Mouse (Mus musculus) 3134 (cell line): ENCODE results near the gene Dcaf10.
"Not testable (repeated sequence)": the region's sequence is repeated elsewhere in the genome, so short reads cannot be mapped to it uniquely, and the experiment has no call there.

Experiments used
- DNase-seq: peaks from one replicate; pipeline ENCODE4 v3.0.0-alpha.2; 2011; ENCODE audit warnings: low spot score; ENCODE audit not compliant: insufficient read length; ENCODE audit errors: extremely low read depth

Dcaf10 gene

DNA sequence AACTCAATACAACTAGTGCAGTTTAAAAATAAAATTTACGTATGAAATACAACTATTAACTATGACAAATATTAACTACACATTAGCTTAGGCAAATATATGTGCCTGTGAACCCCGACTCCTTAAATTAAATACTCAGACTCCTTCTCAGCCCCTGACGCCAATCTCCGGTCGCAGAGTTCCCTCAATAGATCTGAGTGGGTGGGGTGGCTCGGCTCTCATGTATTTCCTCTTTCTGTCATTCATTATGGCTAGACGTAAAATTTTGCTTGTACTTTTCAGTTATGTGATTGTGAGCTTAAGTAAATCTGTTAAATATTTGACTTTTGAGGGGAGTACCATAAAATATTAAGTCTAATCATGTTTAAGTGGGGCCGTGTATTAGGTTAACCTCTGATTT lies 51.1 kb downstream of the Dcaf10 start:
- no peak for DNase-seq

DNA sequence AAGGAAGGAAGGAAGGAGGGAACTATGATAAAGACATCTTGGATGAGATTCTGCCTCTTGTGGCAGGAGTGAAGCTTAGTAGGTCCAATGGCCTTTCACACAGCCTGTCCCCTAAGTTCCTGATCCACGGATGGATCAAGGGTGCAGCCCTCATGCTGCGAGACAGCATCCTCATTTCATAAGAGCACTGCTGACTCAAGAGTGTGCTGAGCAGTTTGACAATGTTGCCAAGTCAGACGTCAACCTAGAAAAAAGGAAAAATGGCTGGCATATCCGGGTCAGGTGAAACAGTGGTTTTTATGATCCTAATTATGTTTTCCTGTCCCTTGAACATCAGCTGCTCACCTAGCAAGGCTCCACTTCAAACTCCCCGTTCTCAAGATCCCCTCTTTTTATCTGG lies 51.8 kb downstream of the Dcaf10 start:
- DNase-seq = no peak

DNA sequence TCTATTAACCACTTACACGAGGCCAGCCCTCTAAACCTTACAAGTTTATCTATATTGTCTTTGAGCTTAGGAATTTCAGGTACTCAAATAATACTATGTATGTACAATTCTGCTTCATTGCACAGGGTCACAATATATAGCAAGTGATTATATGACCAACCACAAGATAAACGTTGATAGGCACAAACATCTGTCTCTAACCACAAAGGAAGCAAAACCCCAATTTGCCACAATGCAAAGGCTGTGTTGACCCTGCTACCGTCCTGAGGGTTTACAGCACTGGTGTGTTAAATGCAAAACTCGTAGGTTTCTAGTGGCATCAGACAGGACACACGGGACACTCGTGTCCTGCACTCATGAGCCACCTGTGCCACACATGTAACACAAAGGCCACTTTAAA lies 54.3 kb downstream of the Dcaf10 start:
- not testable (repeated sequence) for DNase-seq

DNA sequence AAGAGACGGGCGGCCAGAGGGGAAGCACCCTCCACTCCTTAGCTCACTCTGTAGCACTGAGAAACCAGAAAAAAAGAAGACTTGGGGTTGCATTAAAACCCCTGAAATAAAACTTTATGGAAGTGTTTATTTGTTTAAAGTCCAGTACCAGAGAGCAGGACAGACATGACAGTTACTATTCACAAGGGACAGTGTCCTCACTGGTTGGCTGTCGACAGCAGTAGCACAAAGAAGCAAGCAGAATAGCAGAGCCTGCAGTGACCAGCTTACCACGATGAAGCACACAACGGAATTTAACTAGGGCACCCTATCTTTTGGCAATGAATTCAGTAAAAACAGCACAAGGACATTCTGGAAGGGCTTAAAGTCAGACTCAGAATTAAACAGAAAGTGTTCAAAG lies 56.4 kb downstream of the Dcaf10 start:
- not testable (repeated sequence) for DNase-seq

DNA sequence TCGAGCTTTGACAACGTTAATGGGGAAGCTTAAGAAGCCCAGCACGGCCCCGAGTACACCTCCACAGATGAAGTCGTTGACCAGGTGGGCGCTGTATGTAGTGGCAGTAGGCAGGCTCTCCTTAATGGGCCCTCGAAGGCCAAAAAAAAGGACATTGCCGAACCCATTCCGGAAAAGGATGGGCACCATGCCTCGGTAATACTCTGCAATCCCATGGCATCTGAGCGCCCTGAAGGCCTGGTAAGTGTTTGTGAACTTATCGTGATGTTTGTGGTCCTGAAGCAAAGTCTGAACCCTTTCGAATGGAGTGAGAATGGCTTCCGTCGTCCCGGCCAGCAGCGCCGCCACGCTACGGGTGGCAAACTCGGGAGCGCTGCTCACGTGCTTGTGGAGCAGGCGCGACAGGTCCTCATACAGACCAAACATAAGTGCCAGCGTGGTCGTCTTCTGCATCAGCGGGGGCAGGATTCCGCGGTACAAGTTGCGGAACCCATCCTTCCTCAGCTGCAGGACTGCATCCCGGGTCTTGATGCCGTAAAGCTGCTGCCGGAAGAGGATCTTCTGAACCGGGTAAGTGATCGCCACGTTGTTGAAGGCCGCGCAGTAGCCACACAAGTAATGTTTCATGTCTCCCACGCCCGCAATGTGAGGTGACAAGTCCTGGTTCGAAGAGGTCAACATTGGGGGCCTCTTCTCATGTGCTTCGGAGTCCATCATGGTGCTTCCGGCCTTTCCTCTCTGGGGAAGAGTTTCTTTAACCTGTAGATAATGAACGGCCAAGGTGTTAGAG lies 57.7 kb downstream of the Dcaf10 start:
- peak; percentile 40 for DNase-seq

DNA sequence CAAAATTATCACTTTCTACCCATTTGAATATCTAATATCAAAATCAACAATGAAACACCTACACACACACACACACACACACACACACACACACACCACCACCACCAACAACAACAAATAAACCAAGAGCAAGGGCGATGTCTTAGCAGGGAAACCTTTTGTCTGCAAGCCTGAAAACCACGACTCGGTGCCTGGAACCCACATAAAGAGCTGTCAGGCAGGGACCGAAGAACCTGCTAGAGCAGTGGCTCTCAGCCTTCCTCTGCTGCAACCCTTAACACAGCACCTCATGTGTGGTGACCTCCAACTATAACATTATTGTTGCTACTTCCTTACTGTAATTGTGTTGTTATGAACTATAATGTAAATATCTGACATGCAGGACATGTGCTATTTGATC lies 60.4 kb downstream of the Dcaf10 start:
- DNase-seq = no peak

DNA sequence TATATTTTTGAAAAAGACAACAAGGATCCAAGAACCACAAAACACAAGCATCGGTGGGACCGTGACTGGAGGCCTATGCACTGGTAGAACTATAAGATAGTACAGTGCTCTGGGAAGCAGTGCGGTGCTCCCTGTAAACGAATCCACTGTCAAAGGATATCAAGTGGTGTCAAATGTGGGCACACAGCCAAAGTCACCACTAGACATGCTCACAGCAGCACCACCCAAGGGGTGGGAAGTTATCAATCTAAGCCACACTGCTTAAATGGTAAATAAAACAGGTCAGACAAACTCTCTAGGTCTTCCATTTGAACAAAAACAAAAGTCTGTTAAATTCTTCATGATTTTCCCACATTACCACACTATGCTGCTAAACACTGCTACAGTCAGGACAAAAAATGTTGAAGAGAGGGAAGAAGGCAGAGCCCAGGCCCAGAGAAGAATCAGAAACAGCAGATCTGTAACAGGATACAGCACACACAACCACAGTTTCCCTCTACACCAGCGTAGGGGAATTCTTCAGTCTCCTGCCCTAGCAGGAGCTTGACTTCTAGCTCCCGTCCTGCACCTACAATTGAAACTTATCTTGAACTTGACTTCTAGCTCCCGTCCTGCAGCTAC lies 61.1 kb downstream of the Dcaf10 start:
- DNase-seq = no peak

DNA sequence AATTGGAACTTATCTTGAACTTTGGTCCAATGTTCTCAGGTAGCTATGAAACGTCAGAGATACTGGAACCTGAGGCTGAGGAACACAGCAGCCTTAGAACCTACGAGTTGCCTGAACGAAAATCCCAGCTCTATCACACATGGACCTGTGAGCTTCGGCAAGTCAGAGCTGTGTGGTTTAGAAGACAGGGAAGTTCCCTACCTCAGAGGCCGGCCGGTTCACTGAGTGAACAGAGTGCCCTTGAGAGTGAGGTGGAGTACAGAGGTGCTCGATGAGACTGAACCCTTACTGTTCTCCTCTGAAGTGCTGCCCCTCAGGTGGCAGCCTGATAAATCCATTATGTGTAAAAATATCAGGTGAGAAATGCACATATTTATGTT lies 61.6 kb downstream of the Dcaf10 start:
- no peak for DNase-seq

DNA sequence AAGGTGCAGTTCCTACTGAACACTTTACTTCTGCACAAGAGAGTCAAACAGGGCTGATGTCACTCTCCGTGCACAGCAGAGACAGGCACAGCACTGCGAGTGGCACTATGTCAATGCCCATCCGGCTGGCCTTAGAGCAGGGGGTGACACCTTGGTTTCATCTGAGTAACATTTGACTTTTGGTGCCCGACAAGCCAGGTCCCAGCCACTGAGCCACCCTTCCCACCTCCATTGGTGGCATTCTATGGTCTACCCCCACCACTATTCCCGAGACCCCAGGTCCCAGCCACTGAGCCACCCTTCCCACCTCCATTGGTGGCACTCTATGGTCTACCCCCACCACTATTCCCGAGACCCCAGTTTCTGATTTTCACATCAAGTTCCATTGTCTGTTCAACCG lies 62.2 kb downstream of the Dcaf10 start:
- no peak for DNase-seq

DNA sequence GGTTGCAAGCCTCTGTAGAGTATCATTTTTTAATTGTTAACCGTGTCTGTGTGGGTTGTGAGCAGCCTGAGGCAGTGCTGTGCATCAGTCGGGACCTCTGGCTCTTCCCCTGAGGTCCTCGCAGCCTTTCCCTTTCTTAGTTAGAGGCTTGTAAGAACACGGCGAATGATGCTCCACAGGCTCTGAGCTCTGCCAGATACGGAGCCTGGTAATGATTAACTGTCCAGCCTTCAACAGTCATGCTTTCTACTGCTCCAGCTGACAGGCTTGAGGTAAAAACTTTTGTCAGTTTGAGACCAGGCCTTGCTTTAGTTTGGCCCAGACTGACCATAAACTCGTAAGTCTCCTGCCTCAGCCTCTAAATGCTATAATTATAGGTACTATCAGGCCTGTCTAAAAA lies 63.4 kb downstream of the Dcaf10 start:
- DNase-seq = no peak

DNA sequence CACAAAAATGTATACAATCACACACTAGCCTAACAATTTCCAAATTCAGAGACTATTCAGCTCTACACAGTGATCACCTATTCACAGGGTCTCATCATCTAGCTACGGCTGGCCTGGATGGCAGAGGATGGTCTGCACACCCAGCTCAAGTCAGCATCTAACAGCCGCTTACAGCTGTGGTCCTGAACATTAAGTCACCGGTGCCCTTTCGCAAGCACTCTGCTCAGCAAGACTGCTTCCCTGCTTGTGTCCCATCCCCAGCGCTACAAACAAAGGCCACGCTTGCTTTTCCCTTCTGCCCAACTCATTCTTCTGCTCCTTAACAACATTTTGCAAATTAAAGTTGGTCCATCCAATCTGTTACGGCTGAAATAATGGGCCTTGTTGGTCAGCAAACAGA lies 64.5 kb downstream of the Dcaf10 start:
- no peak for DNase-seq

DNA sequence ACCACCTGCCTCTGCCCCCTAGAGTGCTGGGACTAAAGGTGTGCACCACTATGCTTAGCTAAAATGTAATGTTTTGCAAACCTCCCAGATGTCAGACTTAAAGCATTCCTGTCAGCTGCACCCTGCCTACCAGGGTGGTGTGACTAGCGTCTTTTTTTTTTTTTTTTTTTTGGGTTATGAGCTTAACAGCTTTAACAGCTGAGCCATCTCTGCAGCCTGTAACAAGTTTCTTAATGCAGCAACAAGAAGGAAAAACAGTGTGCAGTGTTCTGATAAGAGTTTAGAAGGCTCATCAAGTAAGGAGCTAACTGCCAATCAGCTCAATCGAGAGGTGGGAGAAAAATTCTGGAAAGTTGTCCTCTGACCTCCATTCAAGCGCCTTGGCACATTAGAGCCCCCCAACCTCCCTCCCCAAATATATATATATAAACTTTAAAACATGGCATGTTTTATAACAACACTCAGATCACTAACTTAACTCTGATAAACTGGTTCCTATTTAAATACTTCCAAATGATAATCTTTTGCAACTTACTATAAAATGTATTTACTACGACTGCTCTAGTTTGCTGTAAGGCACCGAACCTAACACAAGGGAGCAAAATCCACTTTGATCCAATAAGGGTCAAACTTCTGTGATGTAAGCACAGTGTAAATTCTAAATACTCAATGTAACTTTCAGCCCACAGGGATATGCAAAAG lies 65.3 kb downstream of the Dcaf10 start:
- no peak for DNase-seq

DNA sequence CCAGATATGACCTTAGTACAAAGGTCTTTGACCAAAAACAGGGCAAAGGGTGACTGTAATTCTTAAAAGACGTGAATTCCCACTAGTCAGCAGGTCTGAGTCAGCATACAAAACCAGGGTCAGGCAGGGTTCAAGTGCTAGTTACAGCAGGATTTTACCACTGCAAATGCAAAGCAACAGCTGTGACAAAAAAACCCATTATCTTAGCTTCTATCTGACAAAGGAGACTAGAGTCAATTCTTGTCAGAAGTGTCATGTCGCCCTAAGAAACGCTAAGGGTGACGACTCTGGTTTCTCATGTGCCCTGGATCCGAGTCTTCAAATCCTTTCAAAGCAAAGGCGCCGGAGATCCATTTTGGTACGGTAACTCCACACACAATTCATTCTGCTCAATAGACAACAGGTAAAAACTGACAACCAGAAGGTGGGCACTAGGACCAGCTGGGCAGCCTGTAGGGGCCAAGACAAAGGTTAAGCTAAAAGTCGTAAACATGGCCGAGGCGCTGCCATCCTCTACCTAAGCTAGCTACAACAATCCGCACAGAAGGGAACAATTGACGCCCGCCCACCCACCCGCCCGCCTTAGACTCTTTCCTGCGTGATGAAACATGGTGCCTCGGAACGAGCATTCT lies 65.9 kb downstream of the Dcaf10 start:
- no peak for DNase-seq

DNA sequence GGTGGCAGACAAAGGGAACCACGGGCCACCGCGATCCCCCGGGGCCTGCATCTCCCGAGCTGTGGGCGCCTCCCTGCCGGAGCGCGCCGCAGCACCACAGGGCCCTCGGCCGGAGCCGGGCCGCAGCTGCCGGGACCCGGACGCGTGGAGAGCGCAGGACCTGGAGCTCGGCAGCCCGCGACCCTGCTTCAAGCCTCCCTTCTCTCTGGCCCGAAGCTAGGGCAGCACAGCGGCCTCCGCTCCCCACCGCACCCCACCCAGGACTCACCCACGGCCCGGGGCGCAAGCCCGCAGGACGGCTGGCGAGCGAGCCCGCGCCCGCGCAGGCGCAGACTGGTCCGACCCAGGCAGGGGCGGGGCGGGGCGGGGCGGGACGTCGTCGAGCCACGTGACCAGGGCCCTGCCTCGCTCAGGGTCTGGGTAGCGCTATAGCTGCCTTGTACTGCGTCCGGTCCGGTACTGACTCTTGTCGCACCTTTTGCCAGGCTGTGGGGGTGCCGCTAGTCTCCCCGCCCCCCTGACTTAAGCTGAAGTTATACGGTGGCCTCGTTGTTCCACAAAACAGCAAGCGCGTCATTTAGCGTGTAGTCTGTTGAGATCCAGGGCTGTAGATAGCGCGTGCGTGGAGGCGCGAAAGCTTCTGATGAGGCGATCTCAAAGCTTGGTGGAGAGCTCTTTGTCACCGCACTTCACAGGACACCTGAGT lies 66.7 kb downstream of the Dcaf10 start, which contains the start of gene Slc25a51:
Slc25a51 (minus strand) TSS at position 340 of the 706 bp plus-strand sequence.
- DNase-seq = peak; percentile 93

DNA sequence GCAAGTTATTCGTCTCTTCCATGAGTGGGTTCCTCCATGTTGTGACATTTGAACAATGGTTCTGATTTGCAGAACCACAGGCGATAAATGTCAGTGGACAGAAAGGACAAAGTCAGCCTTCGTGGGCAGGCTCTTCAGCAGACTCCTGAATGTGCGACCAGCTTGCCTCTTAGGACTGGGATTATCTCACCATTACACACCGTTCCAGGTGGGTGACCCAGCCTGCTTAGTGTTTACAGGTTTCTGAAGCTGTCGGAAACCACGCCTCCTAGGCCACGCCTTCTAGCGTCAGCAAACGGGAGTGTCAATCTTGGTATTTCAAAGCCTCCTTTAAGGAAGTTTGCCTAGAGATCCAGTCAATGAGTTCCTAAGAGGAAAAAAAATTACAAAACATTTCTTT lies 67.4 kb downstream of the Dcaf10 start:
- peak; percentile 63 for DNase-seq

DNA sequence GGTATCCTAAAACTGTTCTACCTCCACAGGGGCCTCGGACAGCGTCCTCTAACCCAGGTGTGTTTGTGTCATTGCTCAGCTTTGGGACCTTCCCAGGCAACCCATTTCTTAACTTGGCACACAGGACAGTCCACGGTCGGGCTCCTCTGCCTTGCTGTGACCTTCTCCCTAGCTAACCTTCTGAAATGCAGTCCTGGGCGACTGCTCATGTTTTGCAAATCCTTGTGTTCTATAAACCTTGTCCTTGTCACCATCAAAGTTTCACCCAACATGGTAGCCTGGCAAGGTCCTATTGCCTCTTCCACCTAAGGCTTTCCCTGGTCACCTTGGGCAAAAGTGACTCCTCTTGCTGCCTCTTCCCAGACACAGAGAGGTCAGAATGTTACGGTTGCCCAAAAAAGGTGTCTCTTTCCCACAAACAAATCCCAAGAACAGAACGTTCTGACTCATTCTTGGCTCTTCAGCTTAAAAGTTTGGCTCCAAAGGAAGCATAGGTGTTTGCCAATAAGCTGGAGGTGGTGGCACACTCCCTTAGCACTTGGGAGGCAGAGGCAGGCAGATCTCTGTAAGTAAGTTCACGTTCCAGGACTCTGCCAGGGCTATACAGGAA lies 69.4 kb downstream of the Dcaf10 start:
- DNase-seq = no peak

DNA sequence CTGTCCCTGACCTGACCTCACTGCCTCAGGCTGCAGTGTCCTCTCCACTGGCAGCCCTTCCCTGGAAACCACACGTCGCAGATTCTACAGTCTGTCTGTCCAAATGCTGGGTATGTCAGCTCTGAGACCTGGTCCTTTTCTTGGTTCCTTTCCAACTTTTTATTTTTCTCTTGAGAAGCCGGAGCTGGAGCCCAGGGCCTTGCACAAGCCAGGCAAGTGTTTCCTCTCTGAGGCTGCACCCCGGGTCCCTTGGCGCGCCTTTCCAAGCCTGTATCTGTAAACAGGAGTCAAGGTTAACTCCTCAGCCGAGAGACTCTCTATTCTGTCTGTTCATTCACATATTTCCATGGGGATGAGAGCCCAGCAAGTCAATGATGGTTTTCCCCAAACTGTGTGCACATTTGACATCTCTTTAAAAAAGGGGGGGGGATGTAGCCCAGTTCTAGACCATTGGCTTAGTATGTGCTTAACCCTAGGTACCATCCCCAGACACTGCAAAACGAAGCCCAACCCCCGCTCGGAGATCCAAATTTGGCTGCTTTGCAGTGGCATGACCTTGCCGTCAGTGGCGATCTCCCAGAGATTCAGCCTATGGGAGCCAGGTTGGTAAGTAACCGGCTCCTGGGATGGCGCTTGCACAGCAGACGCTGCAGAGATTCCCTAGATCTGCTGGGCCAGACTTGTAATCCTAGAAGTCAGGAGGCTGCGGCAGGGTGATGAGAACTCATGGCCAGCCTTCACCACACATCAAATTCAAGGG lies 70.7 kb downstream of the Dcaf10 start:
- DNase-seq = no peak

DNA sequence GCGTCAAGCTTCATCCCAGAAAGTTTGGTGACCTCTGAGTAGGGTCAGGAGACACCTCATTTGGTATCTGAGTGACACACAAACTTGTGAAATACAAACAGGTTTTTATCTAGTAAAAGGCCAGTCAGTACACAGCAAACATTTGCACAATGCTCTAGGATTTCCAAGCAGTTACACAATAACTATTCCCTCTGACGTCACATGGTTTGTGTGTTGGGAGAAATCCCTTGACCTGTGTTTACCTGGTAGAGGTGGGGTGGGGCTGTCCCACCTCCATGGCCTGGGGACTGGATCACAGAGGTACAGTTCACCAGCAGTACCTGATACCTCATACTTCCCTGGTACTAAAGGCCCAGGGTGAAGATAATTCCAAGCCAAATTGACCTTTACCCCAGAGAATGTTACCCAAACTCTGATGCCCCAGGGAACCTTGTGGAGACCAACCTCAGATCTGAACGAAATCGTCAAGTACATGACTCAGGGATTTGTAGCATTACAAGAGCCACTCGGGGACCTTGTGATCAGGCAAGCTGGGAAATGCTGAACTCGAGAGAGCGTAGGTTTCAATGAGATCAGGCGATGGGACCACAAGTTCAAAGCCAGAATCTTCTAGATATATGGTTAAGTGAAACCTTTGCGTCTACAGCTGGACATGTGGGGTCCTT lies 71.9 kb downstream of the Dcaf10 start:
- DNase-seq = no peak

DNA sequence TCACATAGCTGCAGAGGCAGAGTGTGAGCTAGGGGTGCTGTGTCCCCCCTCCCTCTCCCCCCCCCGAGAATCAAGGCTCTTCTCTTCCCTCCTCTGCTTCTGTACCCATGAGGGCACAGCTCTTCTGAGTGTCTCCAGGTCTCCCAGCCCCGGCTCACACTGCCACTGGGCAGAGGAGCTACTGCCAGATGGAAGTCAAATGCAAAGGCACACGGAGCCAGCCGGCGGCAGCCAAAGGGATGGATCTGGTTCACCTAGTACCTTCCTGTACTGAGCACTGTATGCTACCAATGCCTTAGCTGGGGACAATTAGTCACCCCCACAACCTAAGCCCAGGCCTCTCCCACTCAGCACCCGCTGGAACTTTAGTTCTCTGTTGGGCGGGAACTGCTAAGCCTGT lies 74.4 kb downstream of the Dcaf10 start:
- DNase-seq = no peak
